Mouse (Mus musculus) embryo, embryonic 11.5 days (tissue): ENCODE measurements around the gene Sult2a3.
"Not testable (repeated sequence)": the region's sequence is repeated elsewhere in the genome, so short reads cannot be mapped to it uniquely, and the experiment has no call there.

Source experiments
- DNase-seq: peaks from one replicate; pipeline ENCODE4 v3.0.0-alpha.2; 2012; ENCODE audit warnings: low read depth, low spot score

Sult2a3 gene

GRCm38 (mm10) chr7:14122944-14123343, at the start of gene Sult2a3:
Sult2a3 (minus strand) TSS chr7:14123044.
- DNase-seq, result no peak

GRCm38 (mm10) chr7:14120436-14120835, 2.4 kb downstream of the Sult2a3 start:
- no peak for DNase-seq

- not testable (repeated sequence) for DNase-seq
Measured at GRCm38 (mm10) chr7:14119865-14120264, 3.0 kb downstream of the Sult2a3 start.

- DNase-seq, result no peak
Measured at GRCm38 (mm10) chr7:14116761-14117160, 6.1 kb downstream of the Sult2a3 start.

GRCm38 (mm10) chr7:14114471-14114870, 8.4 kb downstream of the Sult2a3 start:
- not testable (repeated sequence) for DNase-seq

- not testable (repeated sequence) for DNase-seq
Measured at GRCm38 (mm10) chr7:14047821-14048220, 75.0 kb downstream of the Sult2a3 start.

- DNase-seq, result not testable (repeated sequence)
Measured at GRCm38 (mm10) chr7:14030831-14031230, 92.0 kb downstream of the Sult2a3 start.
